Mouse (Mus musculus) c-Kit-positive CD71-positive TER-119-positive erythroid progenitor cells, embryonic 14.5 days (primary cell): ENCODE data around the gene Tln2.
"Not testable (repeated sequence)": the region's sequence is repeated elsewhere in the genome, so short reads cannot be mapped to it uniquely, and the experiment has no call there.

Experiments used
- DNase-seq: peaks from one replicate; pipeline ENCODE4 v3.0.0-alpha.2; 2013; ENCODE audit warnings: low spot score

The Tln2 gene

GRCm38 (mm10) chr9:67354356-67354755 lies 205.1 kb downstream of the Tln2 start:
- DNase-seq, result no peak

GRCm38 (mm10) chr9:67353365-67353764 lies 206.1 kb downstream of the Tln2 start:
- no peak for DNase-seq

DNA sequence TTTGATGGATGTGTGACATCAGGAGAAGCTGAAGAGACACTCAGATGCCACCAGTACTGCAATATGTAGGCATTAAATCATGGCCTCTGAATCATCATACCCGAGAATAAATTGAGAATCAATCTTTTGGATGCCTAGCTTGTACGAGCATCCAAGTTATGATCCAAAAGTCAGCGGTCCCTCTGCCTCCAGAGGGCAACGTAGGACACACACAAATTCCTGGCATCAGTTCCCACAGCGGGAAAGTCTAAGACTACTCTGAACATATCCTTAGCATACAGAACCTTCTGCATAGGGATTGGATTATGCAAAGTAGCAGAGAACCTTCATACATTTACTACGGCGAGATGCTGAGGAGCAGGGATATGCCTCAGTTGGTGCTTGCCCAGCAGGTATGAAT lies 210.5 kb downstream of the Tln2 start:
- DNase-seq, result no peak

DNA sequence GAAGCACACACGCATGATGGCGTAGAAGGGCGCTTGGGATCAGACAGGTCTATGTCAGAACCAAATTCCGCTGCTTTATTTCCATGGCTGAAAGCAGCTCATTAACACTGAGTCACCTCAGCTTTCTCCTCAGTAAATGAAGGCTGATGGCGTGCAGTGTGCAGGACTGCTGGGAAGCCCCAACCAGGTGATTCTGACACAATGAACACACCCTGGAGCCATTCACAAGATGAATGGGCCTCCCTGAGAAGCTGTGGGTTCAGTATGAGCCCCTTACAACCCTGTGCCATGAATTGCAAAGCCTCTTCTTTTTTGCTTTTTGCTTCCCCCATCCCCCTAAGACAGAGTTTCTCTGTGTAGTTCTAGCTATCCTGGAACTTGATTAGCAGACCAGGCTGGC lies 212.3 kb downstream of the Tln2 start:
- no peak for DNase-seq

DNA sequence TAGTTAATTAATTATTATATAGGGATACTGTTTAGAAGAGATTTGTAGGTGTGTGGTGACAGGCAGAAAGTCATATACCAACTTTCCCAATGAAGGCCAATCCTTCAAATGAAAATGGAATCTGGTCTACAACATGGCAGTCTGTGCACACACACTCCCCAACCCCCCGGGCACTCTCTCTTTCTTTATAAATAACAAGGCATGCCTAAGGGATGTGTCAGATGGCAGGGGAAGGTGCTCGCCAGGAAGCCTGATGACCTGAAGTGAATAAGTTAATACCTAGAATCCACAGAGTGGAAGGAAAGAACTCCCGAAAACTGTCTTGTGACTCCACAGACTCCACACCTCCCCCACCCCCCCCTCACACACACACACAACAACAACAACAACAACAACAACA lies 228.2 kb downstream of the Tln2 start:
- no peak for DNase-seq

DNA sequence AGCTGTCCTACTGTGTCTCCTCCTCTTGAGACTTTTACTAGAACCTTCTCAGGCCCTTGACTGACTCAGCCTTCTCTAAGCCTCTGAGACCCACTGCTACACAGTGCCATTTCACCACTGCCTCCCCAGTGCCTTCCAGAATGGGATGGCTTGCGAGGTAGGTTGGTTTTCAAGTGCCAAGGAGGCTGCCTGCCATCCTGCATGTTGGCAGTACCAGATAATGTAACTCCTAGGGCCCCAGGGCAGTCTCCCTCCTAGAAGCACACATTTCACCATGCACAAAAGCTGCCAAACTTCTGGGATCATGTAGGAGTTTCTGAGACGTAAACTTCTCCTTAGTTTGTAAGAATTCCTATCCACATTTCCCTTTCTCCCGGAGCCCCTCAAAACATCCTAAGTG lies 231.1 kb downstream of the Tln2 start:
- no peak for DNase-seq

- no peak for DNase-seq
Measured at GRCm38 (mm10) chr9:67321886-67322285, 237.6 kb downstream of the Tln2 start.

DNA sequence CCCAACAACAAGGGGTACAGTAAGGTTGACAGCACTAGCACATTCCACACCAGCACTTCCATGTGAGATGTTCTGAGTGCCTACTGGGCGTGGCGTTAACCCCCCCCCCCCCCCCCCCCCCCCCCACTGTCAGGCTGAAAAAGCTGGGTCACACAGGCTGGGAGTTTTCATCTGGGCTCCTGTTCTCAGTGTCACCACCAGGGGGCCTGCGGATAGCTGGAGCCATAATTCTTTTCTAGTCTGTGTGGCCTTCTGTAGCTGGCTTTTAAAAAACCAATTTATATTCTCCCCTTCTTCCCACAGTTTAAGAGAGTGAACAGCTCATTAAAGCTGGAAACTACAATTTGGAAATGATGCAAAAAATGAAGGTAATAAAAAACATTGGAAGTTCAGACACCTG lies 244.1 kb downstream of the Tln2 start:
- peak; percentile 13 for DNase-seq

- no peak for DNase-seq
Measured at GRCm38 (mm10) chr9:67304992-67305391, 254.5 kb downstream of the Tln2 start.

DNA sequence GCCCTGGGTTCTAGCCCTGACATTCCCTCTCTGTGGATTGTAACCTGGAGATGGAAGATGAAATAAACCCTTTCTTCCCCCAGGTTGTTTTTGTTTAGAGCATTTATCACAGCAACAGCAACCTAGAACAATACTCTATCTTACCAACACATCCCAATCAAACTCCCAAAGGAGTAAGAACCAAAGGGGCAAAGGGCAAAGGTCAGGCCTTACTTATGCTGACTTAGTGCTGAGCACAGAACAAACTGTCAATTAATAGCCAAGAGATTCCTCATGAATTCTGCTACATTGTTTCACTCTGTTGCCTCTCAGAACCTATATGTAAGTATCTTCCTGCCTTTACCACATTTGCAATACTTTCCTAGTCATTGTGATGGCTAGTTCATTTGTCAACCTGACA lies 255.5 kb downstream of the Tln2 start:
- no peak for DNase-seq

GRCm38 (mm10) chr9:67303038-67303437 lies 256.5 kb downstream of the Tln2 start:
- no peak for DNase-seq

DNA sequence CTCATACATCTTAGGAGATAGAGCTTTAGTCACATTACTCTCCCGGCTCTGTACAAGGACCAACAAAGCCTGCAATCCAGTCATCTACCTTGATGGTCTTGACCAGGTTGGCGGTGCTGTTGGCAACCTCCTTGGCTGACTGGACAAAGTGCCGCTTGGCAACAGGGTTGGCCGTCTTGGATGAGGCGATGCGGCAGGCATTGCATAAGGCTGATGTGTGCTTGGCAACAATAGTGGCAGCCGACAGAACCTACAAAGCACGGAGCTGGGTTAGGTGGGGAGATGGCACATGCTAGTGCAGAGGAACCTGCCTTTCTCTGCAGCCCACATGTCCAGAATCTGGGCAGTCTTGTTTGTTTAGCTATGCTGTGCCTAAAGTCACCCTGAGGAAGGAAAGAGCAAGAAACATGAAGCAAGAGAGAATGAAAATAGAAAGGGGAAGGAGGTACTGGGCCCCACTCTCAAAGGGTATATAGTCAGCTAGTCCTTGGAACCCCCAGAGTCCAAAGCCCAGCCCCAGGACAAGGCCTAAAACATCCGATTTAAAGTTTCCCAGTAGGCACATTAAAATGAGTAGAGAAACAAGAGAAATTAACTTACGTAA lies 257.0 kb downstream of the Tln2 start:
- DNase-seq, result no peak

DNA sequence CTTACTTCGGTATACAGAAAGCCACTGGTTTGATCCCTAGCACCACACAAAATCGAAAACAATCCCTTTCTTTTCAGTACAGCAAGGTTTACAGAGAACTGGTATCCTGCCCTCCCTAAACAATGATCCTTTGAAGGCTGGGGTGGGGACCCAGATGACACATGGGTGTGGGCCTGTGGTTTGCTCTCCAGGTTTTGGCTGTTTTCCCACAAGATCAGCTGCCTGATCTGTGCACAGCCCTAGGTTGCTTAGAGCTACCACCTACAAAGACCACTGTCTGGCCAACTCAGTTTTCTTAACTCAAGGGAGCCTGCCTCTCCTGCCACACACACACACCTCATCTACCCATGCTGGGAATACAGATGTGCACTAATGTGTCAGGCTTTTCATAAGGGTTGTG lies 257.9 kb downstream of the Tln2 start:
- no peak for DNase-seq

- DNase-seq, result no peak
Measured at GRCm38 (mm10) chr9:67300769-67301168, 258.7 kb downstream of the Tln2 start.

GRCm38 (mm10) chr9:67300346-67300745 lies 259.2 kb downstream of the Tln2 start:
- DNase-seq, result no peak

DNA sequence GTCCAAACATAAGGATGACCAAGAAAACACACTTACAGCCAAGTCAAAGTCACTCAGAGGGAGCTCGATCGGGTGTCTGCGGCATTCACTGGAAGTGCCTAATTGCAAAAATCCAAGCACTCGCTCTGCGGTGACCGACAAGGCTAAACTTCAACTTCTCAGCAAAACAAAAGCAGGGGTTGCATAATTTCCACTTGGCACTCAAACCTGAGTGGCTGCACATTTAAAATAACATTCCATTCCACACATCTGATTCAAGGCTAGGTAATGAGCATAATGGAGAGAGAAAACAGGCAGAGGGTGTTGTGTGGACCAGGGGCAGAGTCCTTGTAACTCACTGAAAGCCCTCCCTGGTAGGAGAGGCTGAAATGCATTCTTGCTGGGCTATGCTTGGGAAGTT lies 260.3 kb downstream of the Tln2 start:
- DNase-seq, result no peak

- DNase-seq, result no peak
Measured at GRCm38 (mm10) chr9:67297236-67297889, 262.1 kb downstream of the Tln2 start.

- DNase-seq, result no peak
Measured at GRCm38 (mm10) chr9:67287457-67287856, 272.0 kb downstream of the Tln2 start.

GRCm38 (mm10) chr9:67286801-67287200 lies 272.7 kb downstream of the Tln2 start:
- no peak for DNase-seq

GRCm38 (mm10) chr9:67285544-67285943 lies 274.0 kb downstream of the Tln2 start:
- DNase-seq, result no peak

DNA sequence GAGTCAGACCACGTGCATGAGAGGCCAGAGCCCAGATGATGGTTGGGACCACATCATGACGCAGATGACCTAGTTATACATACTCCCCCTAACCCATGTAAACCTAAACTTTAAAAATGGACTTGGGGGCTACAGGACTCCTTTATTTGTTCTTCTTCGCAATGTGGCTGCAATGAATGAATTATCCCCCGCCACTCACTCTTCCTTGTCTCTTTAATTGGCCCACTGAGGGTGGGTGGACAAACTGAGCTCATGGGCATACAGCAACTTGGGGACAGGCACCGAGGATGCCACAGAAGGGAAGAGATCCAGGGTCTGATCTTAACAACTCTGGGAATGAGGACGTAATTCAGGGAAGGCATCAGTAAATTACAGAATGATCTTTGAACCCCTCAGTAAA lies 277.7 kb downstream of the Tln2 start:
- no peak for DNase-seq

DNA sequence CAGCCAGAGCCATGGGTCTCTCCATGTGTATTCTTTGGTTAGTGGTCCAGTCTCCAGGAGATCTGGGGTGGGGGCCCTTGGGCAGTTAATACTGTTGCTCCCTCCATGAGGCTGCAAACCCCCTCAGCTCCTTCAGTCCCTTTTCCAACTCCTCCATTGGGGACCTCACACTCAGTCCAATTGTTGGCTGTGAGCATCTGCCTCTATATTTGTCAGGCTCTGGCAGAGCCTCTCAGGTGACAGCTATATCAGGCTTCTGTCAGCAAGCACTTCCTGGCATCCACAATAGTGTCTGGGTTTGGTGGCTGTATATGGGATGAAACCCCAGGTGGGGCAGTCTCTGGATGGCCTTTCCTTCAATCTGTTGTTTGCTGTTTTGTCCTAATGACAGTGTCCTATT lies 279.2 kb downstream of the Tln2 start:
- not testable (repeated sequence) for DNase-seq

DNA sequence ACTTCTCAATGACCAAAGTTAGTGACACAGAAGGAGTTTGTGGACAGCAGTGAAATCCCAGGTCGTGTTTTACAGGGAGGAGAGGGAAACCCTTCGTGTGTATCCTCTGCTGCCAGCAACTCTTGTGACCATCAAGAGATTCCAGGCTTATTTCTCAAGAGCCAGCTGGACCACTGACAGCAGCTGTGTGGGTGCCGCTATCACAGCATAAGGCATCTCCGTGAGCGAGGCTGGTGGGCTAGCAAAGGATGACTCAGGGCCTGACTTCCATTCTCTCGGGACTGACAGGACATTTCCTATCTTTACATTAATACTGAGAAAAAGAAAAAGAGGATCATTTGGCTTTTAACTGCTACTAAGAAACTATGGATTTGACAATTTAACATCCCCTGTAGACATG lies 283.1 kb downstream of the Tln2 start:
- no peak for DNase-seq

- DNase-seq, result no peak
Measured at GRCm38 (mm10) chr9:67274296-67274695, 285.2 kb downstream of the Tln2 start.
